Mouse (Mus musculus): ENCODE results near the gene Hsd17b2.

DNA sequence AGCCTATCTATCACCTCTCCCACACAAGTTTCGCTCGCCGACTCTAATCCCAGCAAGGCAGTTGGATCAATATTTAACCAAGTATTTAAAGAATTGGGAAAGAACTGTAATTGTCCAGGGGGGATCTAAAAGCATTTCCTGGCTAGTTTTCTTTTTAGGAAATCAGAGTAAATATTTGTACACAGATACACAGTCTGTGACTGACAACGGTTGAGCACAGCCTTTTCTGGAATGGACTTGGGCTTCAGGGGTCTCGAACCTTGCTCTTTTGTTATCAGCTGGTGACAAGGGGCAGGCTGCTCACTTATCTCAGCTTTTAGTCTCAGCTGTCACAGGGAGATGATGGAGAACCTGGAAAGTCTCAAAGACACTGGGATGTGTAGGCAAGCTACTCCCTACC, 44.9 kb downstream of the Hsd17b2 start:
- no peak for TF ChIP-seq TAL1 (IDR thresholded peaks at IDR 0.05; ENCODE audit: low read length)
- TF ChIP-seq GATA1 (IDR thresholded peaks at IDR 0.05; ENCODE audit: low read length): no peak

Data from erythroblast, embryonic 14.5 days (primary cell).